ENCODE assay signal across 25 mouse cellular contexts in genomic region chr5:123202771-123203170, GRCm38 (mm10). TPM values are rescaled to one million over a fixed set of nuclear protein-coding genes. Genes with fewer than 3 reads are reported as not detected.
"Had no signal": no experiment of that assay in that cellular context is flagged by ENCODE, and none has a peak within 500 bp of the region (broad histone marks: within the 10 kb centered on the region; RNA-seq: fewer than 3 reads in every experiment).

No protein-coding gene starts in this region.

RNA-seq across cellular contexts. Expression of gene Hpd, which starts 20.2 kb away (rescaled TPM):
- total RNA-seq: gastrocnemius, adult 2 months; gastrocnemius, postnatal 25 days; granulocyte monocyte progenitor cell, adult 5-6 weeks; heart, adult 2 months; heart, postnatal 10 days; heart, postnatal 25 days; heart, postnatal 4 days; layer of hippocampus, adult 8-10 months; layer of hippocampus, postnatal 14 days; layer of hippocampus, postnatal 36 days; left cerebral cortex, adult 8-10 months; left cerebral cortex, postnatal 10 days; left cerebral cortex, postnatal 25 days; left cerebral cortex, postnatal 4 days had no signal
- polyA plus RNA-seq: heart, embryonic 12.5 days; heart, embryonic 14.5 days; hindbrain, embryonic 10.5 days; hindbrain, embryonic 12.5 days; hindbrain, embryonic 14.5 days; hindbrain, embryonic 16.5 days; inflammation-experienced regulatory T-cells, adult 6 months; kidney, embryonic 14.5 days; limb, embryonic 11.5 days; limb, embryonic 13.5 days; limb, embryonic 15.5 days had no signal
